In genomic region chr15:84701947-84702346, GRCm38 (mm10) we compare ENCODE assay signal across 9 mouse cellular contexts. TPM values are rescaled to one million over a fixed set of nuclear protein-coding genes. Genes with fewer than 3 reads are reported as not detected.
DNase-seq lines count a peak whose midpoint lies in the region; ATAC-seq and TF ChIP-seq lines count a peak whose summit lies in the region.
"Had no signal": no experiment of that assay in that cellular context is flagged by ENCODE, and none has a peak within 500 bp of the region (broad histone marks: within the 10 kb centered on the region; RNA-seq: fewer than 3 reads in every experiment).

No protein-coding gene starts in this region.

- H3K9me3 ChIP-seq in midbrain, embryonic 10.5 days (replicated peaks), result no peaks in the 10 kb centered on the region
- H3K9me3 ChIP-seq in midbrain, embryonic 15.5 days, result no peaks in the 10 kb centered on the region

- H3K4me1 ChIP-seq in cerebellum, adult 2 months (ENCODE audit: control insufficient read depth, insufficient read depth, low read length), result no peaks in the 10 kb centered on the region
- no peaks in the 10 kb centered on the region for H3K4me1 ChIP-seq in midbrain, embryonic 10.5 days
- no peaks in the 10 kb centered on the region; the same call in 1 of the 2 replicates for H3K4me1 ChIP-seq in midbrain, embryonic 15.5 days

- no peak overlapping the region for H3K27ac ChIP-seq in cerebellum, adult 2 months (ENCODE audit: insufficient read depth, low read length)
- no peak overlapping the region for H3K27ac ChIP-seq in midbrain, embryonic 10.5 days (replicated peaks)
- no peak overlapping the region for H3K27ac ChIP-seq in midbrain, embryonic 15.5 days

- 19% methylated on average over 4 of the region's 4 CpGs for WGBS in cerebellum, adult 2 months
- 30% methylated on average over 4 of the region's 4 CpGs for WGBS in midbrain, embryonic 10.5 days
- WGBS in midbrain, embryonic 15.5 days, result 23% methylated on average over 4 of the region's 4 CpGs

- no peak overlapping the region for H3K4me2 ChIP-seq in midbrain, embryonic 15.5 days

- peak in 1 of 2 experiments; percentile 26 for DNase-seq in cerebellum, adult 2 months
- no peak for DNase-seq in cerebellum, adult 11-12 months
- DNase-seq in midbrain, embryonic 10.5 days (ENCODE audit: low spot score), result peak; percentile 44
- DNase-seq in brain, adult 2 months (ENCODE audit: low read depth, low spot score), result peak; percentile 64
- peak; percentile 53 to 54 for DNase-seq in heart, postnatal 36 days
- peak; percentile 65 for DNase-seq in lung, postnatal 14 days
- no peak for DNase-seq in c-Kit-positive CD71-positive TER-119-positive erythroid progenitor cells, embryonic 14.5 days (ENCODE audit: low spot score)

- no peak for ATAC-seq in midbrain, embryonic 15.5 days (replicated peaks)

- intact Hi-C loops in heart, postnatal 36 days (cut with DNase I), result no loop called here

- no peak for TF ChIP-seq POLR2A in cerebellum, adult 2 months (IDR thresholded peaks at IDR 0.05; ENCODE audit: borderline replicate concordance, insufficient read depth, low read length)

- peaks cover 9% of the 10 kb centered on the region; the same call in 1 of the 2 replicates for H3K36me3 ChIP-seq in midbrain, embryonic 10.5 days
- H3K36me3 ChIP-seq in midbrain, embryonic 15.5 days (replicated peaks), result no peaks in the 10 kb centered on the region
- H3K36me3 ChIP-seq: G1E had no signal

- peak; percentile 45; the same call in 1 of the 2 replicates for TF ChIP-seq CTCF in cerebellum, adult 2 months (IDR thresholded peaks at IDR 0.05; ENCODE audit: borderline replicate concordance, insufficient read depth, low read depth, low read length)

- H3K4me3 ChIP-seq in cerebellum, adult 2 months (replicated peaks; ENCODE audit: insufficient read depth, low read depth, low read length), result no peak overlapping the region
- H3K4me3 ChIP-seq in midbrain, embryonic 10.5 days, result no peak overlapping the region
- no peak overlapping the region for H3K4me3 ChIP-seq in midbrain, embryonic 15.5 days

- H3K9ac ChIP-seq in midbrain, embryonic 15.5 days, result no peak overlapping the region

- no peaks in the 10 kb centered on the region for H3K27me3 ChIP-seq in cerebellum, adult 2 months (ENCODE audit: control insufficient read depth, insufficient read depth, low read length)
- no peaks in the 10 kb centered on the region for H3K27me3 ChIP-seq in midbrain, embryonic 10.5 days (ENCODE audit: low read depth, poor library complexity, severe bottlenecking)
- no peaks in the 10 kb centered on the region for H3K27me3 ChIP-seq in midbrain, embryonic 15.5 days (replicated peaks)

RNA-seq across cellular contexts. Expression of gene Arhgap8, which starts 17.9 kb away (rescaled TPM):
- 0.18 and 0.27 TPM in 2 replicates for polyA plus RNA-seq in cerebellum, adult 2 months (2012; rRNA removed)
- 1.5 and 1.7 TPM in 2 replicates for polyA plus RNA-seq in midbrain, embryonic 10.5 days (2016; fragmentation: Nextera tagmentation; extraction: Ambion mirVana)
- polyA plus RNA-seq in midbrain, embryonic 15.5 days (2015; fragmentation: Nextera tagmentation; extraction: Ambion mirVana), result 0.59 and 0.73 TPM in 2 replicates
- under 1 TPM; 0.60 to 0.92 TPM for total RNA-seq in heart, postnatal 36 days (2021)
- total RNA-seq: G1E had no signal
- polyA plus RNA-seq: G1E had no signal

RNA-seq across cellular contexts. Expression of gene Prr5, which starts 32.5 kb away (rescaled TPM):
- polyA plus RNA-seq in cerebellum, adult 2 months (2012; rRNA removed), result 13.5 and 14.9 TPM in 2 replicates
- 14.7 and 17.1 TPM in 2 replicates for polyA plus RNA-seq in midbrain, embryonic 10.5 days (2016; fragmentation: Nextera tagmentation; extraction: Ambion mirVana)
- polyA plus RNA-seq in midbrain, embryonic 15.5 days (2015; fragmentation: Nextera tagmentation; extraction: Ambion mirVana), result 27.5 and 27.7 TPM in 2 replicates
- total RNA-seq in heart, postnatal 36 days (2021), result 1 to 10 TPM; 3.1 to 3.7 TPM
- total RNA-seq: G1E had no signal
- polyA plus RNA-seq: G1E had no signal

Comparison
In these comparisons a context has a peak if more than half of its experiments do, and no peak if none do; other contexts are left out.
1. DNase-seq: peak in midbrain, embryonic 10.5 days (single experiment), brain, adult 2 months (single experiment), heart, postnatal 36 days (2 of 2) and lung, postnatal 14 days (single experiment); none in cerebellum, adult 11-12 months (single experiment) and c-Kit-positive CD71-positive TER-119-positive erythroid progenitor cells, embryonic 14.5 days (single experiment).